Mouse (Mus musculus): ENCODE results near the gene G0s2. TPM values are rescaled to one million over a fixed set of nuclear protein-coding genes. Genes with fewer than 3 reads are reported as not detected.

Gene G0s2
- polyA plus RNA-seq, 1 experiment from 2014 or later = 27.4 TPM

- no peak overlapping the region for H3K9ac ChIP-seq (ENCODE audit: low read length)
- no peak for ATAC-seq (ENCODE audit: low FRiP score, low TSS enrichment)
- 80% methylated on average over 1 of the region's 1 CpGs for WGBS
Observed at GRCm38 (mm10) chr1:193311596-193311995, 38.6 kb upstream of the G0s2 start.

GRCm38 (mm10) chr1:193310519-193311085 lies 37.6 kb upstream of the G0s2 start:
- H3K27ac ChIP-seq (replicated peaks) = no peak overlapping the region
- H3K4me3 ChIP-seq (ENCODE audit: low read depth, low read length) = no peak overlapping the region
- peaks cover 3% of the 10 kb centered on the region; the same call in 1 of the 2 replicates for H3K4me1 ChIP-seq (replicated peaks; ENCODE audit: control insufficient read depth, insufficient read depth)
- 85% methylated on average over 3 of the region's 3 CpGs for WGBS
- ATAC-seq (ENCODE audit: low FRiP score, low TSS enrichment) (no peak), DNase-seq (ENCODE audit: low spot score) (no peak)
- H3K9me3 ChIP-seq (ENCODE audit: control insufficient read depth, low read length) = no peaks in the 10 kb centered on the region
- no peaks in the 10 kb centered on the region for H3K27me3 ChIP-seq (ENCODE audit: control insufficient read depth, insufficient read depth, low read length)
- no peak overlapping the region for H3K4me2 ChIP-seq (replicated peaks; ENCODE audit: low read depth)
- no peak overlapping the region for H3K9ac ChIP-seq (ENCODE audit: low read length)
- TF ChIP-seq EP300 (optimal IDR thresholded peaks at IDR 0.05) (no peak), CTCF (IDR thresholded peaks at IDR 0.05; ENCODE audit: low read depth) (no peak)
- H3K36me3 ChIP-seq (ENCODE audit: control insufficient read depth, insufficient read depth, low read length) = no peaks in the 10 kb centered on the region

More at GRCm38 (mm10) chr1:193311596-193311995, 38.6 kb upstream of the G0s2 start:
- no peaks in the 10 kb centered on the region for H3K36me3 ChIP-seq (ENCODE audit: control insufficient read depth, insufficient read depth, low read length)
- H3K4me1 ChIP-seq (replicated peaks; ENCODE audit: control insufficient read depth, insufficient read depth) = peaks cover 5% of the 10 kb centered on the region; the same call in 1 of the 2 replicates
- H3K9me3 ChIP-seq (ENCODE audit: control insufficient read depth, low read length) = no peaks in the 10 kb centered on the region
- H3K4me2 ChIP-seq (replicated peaks; ENCODE audit: low read depth) = no peak overlapping the region
- H3K27ac ChIP-seq (replicated peaks) = no peak overlapping the region
- TF ChIP-seq EP300 (optimal IDR thresholded peaks at IDR 0.05) (no peak), CTCF (IDR thresholded peaks at IDR 0.05; ENCODE audit: low read depth) (no peak)
- no peak overlapping the region for H3K4me3 ChIP-seq (ENCODE audit: low read depth, low read length)
- H3K27me3 ChIP-seq (ENCODE audit: control insufficient read depth, insufficient read depth, low read length) = no peaks in the 10 kb centered on the region
- no peak for DNase-seq (ENCODE audit: low spot score)

- H3K36me3 ChIP-seq (ENCODE audit: control insufficient read depth, insufficient read depth, low read length) = no peaks in the 10 kb centered on the region
- H3K9me3 ChIP-seq (ENCODE audit: control insufficient read depth, low read length) = no peaks in the 10 kb centered on the region
- DNase-seq (ENCODE audit: low spot score) (no peak), ATAC-seq (ENCODE audit: low FRiP score, low TSS enrichment) (no peak)
- no peak overlapping the region for H3K27ac ChIP-seq (replicated peaks)
- H3K27me3 ChIP-seq (ENCODE audit: control insufficient read depth, insufficient read depth, low read length) = no peaks in the 10 kb centered on the region
- H3K9ac ChIP-seq (ENCODE audit: low read length) = no peak overlapping the region
- 48% methylated on average over 1 of the region's 1 CpGs for WGBS
- H3K4me3 ChIP-seq (ENCODE audit: low read depth, low read length) = no peak overlapping the region
- no peaks in the 10 kb centered on the region; the same call in 1 of the 2 replicates for H3K4me1 ChIP-seq (replicated peaks; ENCODE audit: control insufficient read depth, insufficient read depth)
- TF ChIP-seq EP300 (optimal IDR thresholded peaks at IDR 0.05) (no peak), CTCF (IDR thresholded peaks at IDR 0.05; ENCODE audit: low read depth) (no peak)
- no peak overlapping the region for H3K4me2 ChIP-seq (replicated peaks; ENCODE audit: low read depth)
Observed at GRCm38 (mm10) chr1:193309785-193310518, 36.9 kb upstream of the G0s2 start.

GRCm38 (mm10) chr1:193306832-193307231 lies 33.8 kb upstream of the G0s2 start:
- no peak for TF ChIP-seq EP300 (optimal IDR thresholded peaks at IDR 0.05)
- no peaks in the 10 kb centered on the region for H3K9me3 ChIP-seq (ENCODE audit: control insufficient read depth, low read length)
- no peaks in the 10 kb centered on the region for H3K36me3 ChIP-seq (ENCODE audit: control insufficient read depth, insufficient read depth, low read length)
- 66% methylated on average over 2 of the region's 2 CpGs for WGBS
- no peak overlapping the region for H3K27ac ChIP-seq (replicated peaks)
- H3K4me1 ChIP-seq (replicated peaks; ENCODE audit: control insufficient read depth, insufficient read depth) = no peaks in the 10 kb centered on the region
- H3K4me3 ChIP-seq (ENCODE audit: low read depth, low read length) = no peak overlapping the region
- no peak overlapping the region for H3K9ac ChIP-seq (ENCODE audit: low read length)
- no peaks in the 10 kb centered on the region for H3K27me3 ChIP-seq (ENCODE audit: control insufficient read depth, insufficient read depth, low read length)
- no peak overlapping the region for H3K4me2 ChIP-seq (replicated peaks; ENCODE audit: low read depth)
- DNase-seq (ENCODE audit: low spot score) (no peak), ATAC-seq (ENCODE audit: low FRiP score, low TSS enrichment) (peak; percentile 50; the same call in 1 of the 2 replicates)

GRCm38 (mm10) chr1:193305386-193305785 lies 32.4 kb upstream of the G0s2 start:
- TF ChIP-seq EP300 (optimal IDR thresholded peaks at IDR 0.05) = no peak
- ATAC-seq (ENCODE audit: low FRiP score, low TSS enrichment) (no peak), DNase-seq (ENCODE audit: low spot score) (no peak)
- H3K4me1 ChIP-seq (replicated peaks; ENCODE audit: control insufficient read depth, insufficient read depth) = no peaks in the 10 kb centered on the region
- no peaks in the 10 kb centered on the region for H3K27me3 ChIP-seq (ENCODE audit: control insufficient read depth, insufficient read depth, low read length)
- no peak overlapping the region for H3K9ac ChIP-seq (ENCODE audit: low read length)
- H3K36me3 ChIP-seq (ENCODE audit: control insufficient read depth, insufficient read depth, low read length) = no peaks in the 10 kb centered on the region
- H3K4me2 ChIP-seq (replicated peaks; ENCODE audit: low read depth) = no peak overlapping the region
- H3K9me3 ChIP-seq (ENCODE audit: control insufficient read depth, low read length) = no peaks in the 10 kb centered on the region
- no peak overlapping the region for H3K4me3 ChIP-seq (ENCODE audit: low read depth, low read length)
- WGBS = 32% methylated on average over 7 of the region's 7 CpGs
- H3K27ac ChIP-seq (replicated peaks) = no peak overlapping the region

GRCm38 (mm10) chr1:193303096-193303495 lies 30.1 kb upstream of the G0s2 start:
- ATAC-seq (ENCODE audit: low FRiP score, low TSS enrichment) = no peak
- Histone ChIP-seq H3K9ac (ENCODE audit: low read length) (no peak overlapping the region), H3K36me3 (ENCODE audit: control insufficient read depth, insufficient read depth, low read length) (no peaks in the 10 kb centered on the region), H3K27me3 (ENCODE audit: control insufficient read depth, insufficient read depth, low read length) (no peaks in the 10 kb centered on the region), H3K9me3 (ENCODE audit: control insufficient read depth, low read length) (no peaks in the 10 kb centered on the region), H3K4me3 (ENCODE audit: low read depth, low read length) (no peak overlapping the region), H3K4me2 (replicated peaks; ENCODE audit: low read depth) (peak overlapping the region; percentile 45; the same call in 1 of the 2 replicates), H3K4me1 (replicated peaks; ENCODE audit: control insufficient read depth, insufficient read depth) (no peaks in the 10 kb centered on the region), H3K27ac (replicated peaks) (no peak overlapping the region)
- DNase-seq (ENCODE audit: low spot score) = no peak
- TF ChIP-seq CTCF (IDR thresholded peaks at IDR 0.05; ENCODE audit: low read depth) (no peak), EP300 (optimal IDR thresholded peaks at IDR 0.05) (no peak)
- WGBS = 53% methylated on average over 2 of the region's 2 CpGs
